Mouse (Mus musculus) kidney, postnatal 14 days (tissue): ENCODE results near the gene Usp47.

ENCODE experiments used
- DNase-seq: peaks from one replicate; pipeline ENCODE4 v3.0.0; 2022; ENCODE audit warnings: mixed read lengths

The Usp47 gene

GRCm38 (mm10) chr7:112158316-112158741 lies 135.0 kb downstream of the Usp47 start:
- DNase-seq = peak; percentile 54

DNA sequence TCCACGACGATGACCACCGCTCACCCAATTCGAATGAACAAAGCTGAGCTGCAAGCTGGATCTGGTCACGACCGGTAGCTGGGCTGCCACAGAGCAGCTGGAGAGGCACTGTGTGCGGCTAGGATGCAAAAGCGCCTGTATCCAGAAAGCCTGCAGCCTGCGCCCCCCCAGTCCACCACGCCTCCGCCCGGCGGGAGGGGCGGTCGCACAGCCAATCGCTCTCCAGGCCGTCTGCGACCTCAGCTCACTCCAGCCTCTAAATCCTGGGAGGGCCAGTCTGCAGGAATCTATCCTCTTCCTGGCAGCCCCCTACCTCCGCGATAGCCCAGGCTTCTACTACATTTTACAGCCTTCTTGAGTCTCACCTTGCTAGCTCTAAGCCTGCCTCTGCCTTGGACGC lies 135.6 kb downstream of the Usp47 start, which contains the start of gene Dkk3:
TSS of gene Dkk3 (minus strand) at position 116 of the 400 bp plus-strand sequence.
- peak; percentile 73 for DNase-seq

DNA sequence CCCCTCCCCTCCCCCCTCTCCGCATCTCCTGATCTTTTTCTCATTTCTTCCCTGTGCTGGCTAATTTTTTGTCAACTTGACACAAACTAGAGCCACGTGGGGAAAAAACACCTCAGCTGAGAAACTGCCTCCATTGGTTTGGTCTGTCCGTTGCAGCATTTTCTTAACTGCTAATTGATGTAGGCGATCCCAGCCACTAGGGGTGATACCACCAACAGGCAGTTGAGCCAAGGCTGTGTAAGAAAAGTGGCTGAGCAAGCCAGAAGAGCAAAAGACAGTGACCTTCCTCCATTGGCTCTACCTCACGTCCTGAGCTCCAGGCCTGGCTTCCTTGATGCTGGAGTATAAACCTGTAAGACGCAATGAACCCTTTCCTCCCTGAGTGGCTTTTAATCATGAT lies 136.5 kb downstream of the Usp47 start:
- no peak for DNase-seq
